In the genomic region with DNA sequence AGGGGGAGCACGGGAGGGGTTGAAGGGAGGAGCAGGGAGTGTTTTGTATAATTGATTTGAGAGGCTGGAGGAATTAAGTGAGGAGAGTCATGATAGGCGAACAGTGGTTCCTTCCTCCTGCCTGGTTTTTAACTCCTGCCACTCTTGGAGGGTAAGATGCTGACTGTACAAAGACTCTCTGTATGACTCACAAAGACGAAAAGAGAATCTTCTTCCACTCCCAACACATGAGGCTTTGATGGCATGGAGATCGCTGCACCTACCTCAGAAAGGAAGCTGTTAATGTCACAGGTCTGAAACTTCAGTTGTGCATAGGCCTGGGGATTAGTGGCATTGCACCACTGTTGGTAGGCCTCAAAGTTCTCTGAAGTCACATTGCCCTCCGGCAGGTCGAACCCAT, we compare ENCODE assay signal across 28 mouse cellular contexts. TPM values are rescaled to one million over a fixed set of nuclear protein-coding genes. Genes with fewer than 3 reads are reported as not detected.
"Had no signal": no experiment of that assay in that cellular context is flagged by ENCODE, and none has a peak within 500 bp of the region (broad histone marks: within the 10 kb centered on the region; RNA-seq: fewer than 3 reads in every experiment).

No protein-coding gene starts in this region.

- ATAC-seq: liver, embryonic 12.5 days; midbrain, embryonic 13.5 days had no signal

- H3K27me3 ChIP-seq: limb, embryonic 13.5 days; liver, embryonic 12.5 days; liver, embryonic 15.5 days; lung, embryonic 15.5 days; midbrain, embryonic 13.5 days; neural tube, embryonic 12.5 days; neural tube, embryonic 15.5 days had no signal

- H3K27ac ChIP-seq: layer of hippocampus, adult 2 months; limb, embryonic 10.5 days; limb, embryonic 13.5 days; liver, embryonic 12.5 days; liver, embryonic 15.5 days; lung, embryonic 15.5 days; midbrain, embryonic 10.5 days; midbrain, embryonic 13.5 days; neural tube, embryonic 12.5 days; neural tube, embryonic 15.5 days; stomach, postnatal 0 days had no signal

- DNase-seq: kidney, adult 18-20 months; kidney, adult 9 months; layer of hippocampus, adult 9-11 months; liver; lung, adult 18-20 months; lung, postnatal 10 days; lung, postnatal 36 days; right cerebral cortex, adult 18-20 months; right cerebral cortex, postnatal 14 days; right cerebral cortex, postnatal 4 days; thymus, postnatal 14 days had no signal

- H3K4me3 ChIP-seq: layer of hippocampus, adult 2 months; limb, embryonic 10.5 days; limb, embryonic 13.5 days; liver, embryonic 12.5 days; liver, embryonic 15.5 days; lung, embryonic 15.5 days; megakaryocyte, embryonic 14.5 days; midbrain, embryonic 10.5 days; midbrain, embryonic 13.5 days; neural tube, embryonic 12.5 days; neural tube, embryonic 15.5 days had no signal

- H3K4me1 ChIP-seq: limb, embryonic 10.5 days; limb, embryonic 13.5 days; liver, embryonic 12.5 days; liver, embryonic 15.5 days; lung, embryonic 15.5 days; midbrain, embryonic 10.5 days; midbrain, embryonic 13.5 days; neural tube, embryonic 12.5 days; neural tube, embryonic 15.5 days had no signal

- H3K9ac ChIP-seq: limb, embryonic 13.5 days; liver, embryonic 12.5 days; liver, embryonic 15.5 days; lung, embryonic 15.5 days; midbrain, embryonic 13.5 days; neural tube, embryonic 12.5 days; neural tube, embryonic 15.5 days had no signal

- H3K9me3 ChIP-seq: limb, embryonic 10.5 days; limb, embryonic 13.5 days; liver, embryonic 12.5 days; liver, embryonic 15.5 days; lung, embryonic 15.5 days; megakaryocyte, embryonic 14.5 days; midbrain, embryonic 10.5 days; midbrain, embryonic 13.5 days; neural tube, embryonic 12.5 days; neural tube, embryonic 15.5 days had no signal

- H3K36me3 ChIP-seq: limb, embryonic 10.5 days; limb, embryonic 13.5 days; liver, embryonic 12.5 days; liver, embryonic 15.5 days; lung, embryonic 15.5 days; midbrain, embryonic 10.5 days; midbrain, embryonic 13.5 days; neural tube, embryonic 12.5 days; neural tube, embryonic 15.5 days had no signal

- H3K4me2 ChIP-seq: limb, embryonic 13.5 days; liver, embryonic 12.5 days; liver, embryonic 15.5 days; lung, embryonic 15.5 days; midbrain, embryonic 13.5 days; neural tube, embryonic 12.5 days; neural tube, embryonic 15.5 days had no signal

RNA-seq across cellular contexts. Expression of gene Slc6a18, which starts 7.7 kb away (rescaled TPM):
- total RNA-seq: layer of hippocampus, adult 2 months; layer of hippocampus, postnatal 25 days; left cerebral cortex, adult 18-20 months; left cerebral cortex, postnatal 25 days; midbrain, postnatal 0 days had no signal
- polyA plus RNA-seq: limb, embryonic 10.5 days; limb, embryonic 13.5 days; liver, embryonic 12.5 days; liver, embryonic 15.5 days; lung, embryonic 15.5 days; midbrain, embryonic 10.5 days; midbrain, embryonic 13.5 days; midbrain, postnatal 0 days; neural tube, embryonic 12.5 days; neural tube, embryonic 15.5 days; stomach, embryonic 14.5 days; stomach, postnatal 0 days had no signal

RNA-seq across cellular contexts. Expression of gene Slc6a19, which starts 19.2 kb away (rescaled TPM):
- total RNA-seq: layer of hippocampus, adult 2 months; left cerebral cortex, adult 18-20 months had no signal
- polyA plus RNA-seq: limb, embryonic 10.5 days; lung, embryonic 15.5 days; stomach, embryonic 14.5 days had no signal
